Mouse (Mus musculus): ENCODE measurements around the gene Epp13. TPM values are rescaled to one million over a fixed set of nuclear protein-coding genes. Genes with fewer than 3 reads are reported as not detected.
"Not testable (repeated sequence)": the region's sequence is repeated elsewhere in the genome, so short reads cannot be mapped to it uniquely, and the experiment has no call there.

Gene Epp13
- total and polyA plus RNA-seq, 3 experiments: not detected

DNA sequence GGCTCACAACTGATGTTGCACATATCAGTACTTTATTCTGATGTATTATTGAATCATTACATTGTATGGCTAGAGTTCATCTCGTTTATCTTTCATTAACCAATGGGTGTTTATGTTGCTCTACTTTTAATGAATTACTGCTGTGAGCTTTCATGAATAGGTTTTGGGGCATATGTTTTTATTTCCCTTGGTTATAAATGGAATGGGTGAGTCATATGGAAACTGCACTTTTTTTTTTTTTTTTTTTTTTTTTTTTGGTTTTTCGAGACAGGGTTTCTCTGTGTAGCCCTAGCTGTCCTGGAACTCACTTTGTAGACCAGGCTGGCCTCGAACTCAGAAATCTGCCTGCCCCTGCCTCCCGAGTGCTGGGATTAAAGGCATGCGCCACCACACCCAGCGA lies 38.6 kb downstream of the Epp13 start:
- H3K4me3 ChIP-seq (replicated peaks in 1 of 3; ENCODE audit: low read depth in 2 of 3, low read length in 2 of 3, poor library complexity in 1 of 3); H3K9me3 ChIP-seq (replicated peaks; ENCODE audit: low read length); dilution Hi-C loops (cut with MboI; ENCODE audit: extremely low pct_ligation_motif_present, extremely low pct_unique_long_range_greater_than_20kb, low sequenced_read_pairs); H3K36me3 ChIP-seq (replicated peaks in 1 of 2; ENCODE audit: control insufficient read depth in 1 of 2, insufficient read depth in 1 of 2, low read length in 1 of 2); H3K79me2 ChIP-seq (replicated peaks; ENCODE audit: control insufficient read depth, extremely low read depth, insufficient read depth, poor library complexity, severe bottlenecking); DNase-seq (ENCODE audit: extremely low read depth); H3K4me2 ChIP-seq (ENCODE audit: insufficient read depth, low read depth, poor library complexity, severe bottlenecking); H3K27ac ChIP-seq (ENCODE audit: insufficient read depth, low read depth); H3K27me3 ChIP-seq (replicated peaks); H3K9ac ChIP-seq (ENCODE audit: insufficient read depth, low read depth): not testable (repeated sequence)
- 0 out of 2 replicates have a peak, but pooled peaks have one; percentile 12 for TF ChIP-seq IRF4 (IDR thresholded peaks at IDR 0.05; ENCODE audit: low read depth, low read length)
- peak; percentile 55; the same call in 1 of the 2 replicates for TF ChIP-seq JUND (conservative IDR thresholded peaks at IDR 0.05; ENCODE audit: low read depth, low read length)
- peak; percentile 88 for TF ChIP-seq ZNF384 (IDR thresholded peaks at IDR 0.05; ENCODE audit: low read depth, low read length)
- peaks cover 4 to 14% of the 10 kb centered on the region in 2 experiments; a peak in 1 of 4 replicates for H3K4me1 ChIP-seq (ENCODE audit: control insufficient read depth in 1 of 2, insufficient read depth in 2 of 2)
- in situ Hi-C loops (cut with MboI; ENCODE audit: low pct_ligation_motif_present, low pct_unique_long_range_greater_than_20kb, low sequenced_read_pairs): loop anchor here (25.0 kb wide), 1 partner anchor 96 kb away; the partner anchor contains the start of genes Smim17 and Zfp28

DNA sequence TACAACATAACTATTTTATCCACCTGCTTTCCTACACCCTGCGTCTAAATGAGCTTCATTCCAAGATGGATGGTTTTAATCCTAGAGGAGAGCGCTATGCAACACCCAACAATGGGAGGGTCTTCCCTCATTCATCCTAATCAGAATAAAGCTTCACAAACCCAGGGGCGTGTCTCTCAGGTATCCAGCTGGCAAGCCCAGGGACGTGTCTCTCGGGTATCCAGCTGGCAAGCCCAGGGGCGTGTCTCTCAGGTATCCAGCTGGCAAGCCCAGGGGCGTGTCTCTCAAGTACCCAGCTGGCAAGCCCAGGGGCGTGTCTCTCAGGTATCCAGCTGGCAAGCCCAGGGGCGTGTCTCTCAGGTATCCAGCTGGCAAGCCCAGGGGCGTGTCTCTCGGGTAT lies 48.3 kb downstream of the Epp13 start:
- H3K4me2 ChIP-seq (ENCODE audit: insufficient read depth, low read depth, poor library complexity, severe bottlenecking); H3K79me2 ChIP-seq (replicated peaks; ENCODE audit: control insufficient read depth, extremely low read depth, insufficient read depth, poor library complexity, severe bottlenecking); H3K36me3 ChIP-seq (replicated peaks in 1 of 2; ENCODE audit: control insufficient read depth in 1 of 2, insufficient read depth in 1 of 2, low read length in 1 of 2); H3K27me3 ChIP-seq (replicated peaks); in situ Hi-C loops (cut with MboI; ENCODE audit: low pct_ligation_motif_present, low pct_unique_long_range_greater_than_20kb, low sequenced_read_pairs); H3K9me3 ChIP-seq (replicated peaks; ENCODE audit: low read length); H3K9ac ChIP-seq (ENCODE audit: insufficient read depth, low read depth); dilution Hi-C loops (cut with MboI; ENCODE audit: extremely low pct_ligation_motif_present, extremely low pct_unique_long_range_greater_than_20kb, low sequenced_read_pairs); H3K4me3 ChIP-seq (replicated peaks in 1 of 3; ENCODE audit: low read depth in 2 of 3, low read length in 2 of 3, poor library complexity in 1 of 3); DNase-seq (ENCODE audit: extremely low read depth); H3K27ac ChIP-seq (ENCODE audit: insufficient read depth, low read depth): not testable (repeated sequence)
- peaks cover 0 to 12% of the 10 kb centered on the region in 2 experiments; a peak in 2 of 4 replicates for H3K4me1 ChIP-seq (ENCODE audit: control insufficient read depth in 1 of 2, insufficient read depth in 2 of 2)

DNA sequence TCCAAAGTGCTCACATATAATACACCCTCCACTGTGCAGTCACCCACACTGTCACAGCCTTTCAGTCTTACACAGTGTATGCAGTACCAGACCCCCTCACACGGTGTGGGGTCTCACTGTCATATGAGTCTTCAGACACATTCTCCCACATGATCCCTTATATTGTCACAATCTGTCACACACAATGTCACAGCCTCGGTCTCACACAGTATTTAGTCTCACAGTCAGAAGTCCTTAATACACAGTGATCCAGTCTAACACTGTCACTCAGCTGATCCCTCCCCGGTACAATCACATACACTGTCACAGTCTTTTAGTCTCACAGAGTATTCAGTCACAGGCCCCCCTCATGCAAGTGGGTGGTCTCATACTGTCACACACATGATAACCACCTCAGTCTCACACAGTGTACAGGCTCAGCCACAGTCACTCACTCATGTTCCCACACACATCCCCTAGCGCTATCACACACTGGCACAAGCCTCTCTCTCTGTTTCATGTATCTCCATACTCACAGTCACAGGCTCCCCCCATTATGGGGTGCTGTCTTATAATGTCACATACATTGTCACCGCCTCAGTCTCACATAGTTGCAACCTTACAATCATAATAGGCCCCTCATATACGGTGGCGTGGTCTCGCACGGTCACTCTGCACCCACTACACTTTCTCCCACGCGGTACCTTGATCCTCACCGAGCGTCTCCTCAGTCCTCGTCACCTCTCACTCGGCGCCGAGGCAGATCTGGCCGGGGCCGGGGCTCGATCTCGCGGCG lies 78.1 kb downstream of the Epp13 start:
- dilution Hi-C loops (cut with MboI; ENCODE audit: extremely low pct_ligation_motif_present, extremely low pct_unique_long_range_greater_than_20kb, low sequenced_read_pairs) (no loop called here), in situ Hi-C loops (cut with MboI; ENCODE audit: low pct_ligation_motif_present, low pct_unique_long_range_greater_than_20kb, low sequenced_read_pairs) (no loop called here)
- Histone ChIP-seq H3K36me3 (replicated peaks in 1 of 2; ENCODE audit: control insufficient read depth in 1 of 2, insufficient read depth in 1 of 2, low read length in 1 of 2) (no peaks in the 10 kb centered on the region), H3K9ac (ENCODE audit: insufficient read depth, low read depth) (no peak overlapping the region), H3K27ac (ENCODE audit: insufficient read depth, low read depth) (no peak overlapping the region), H3K9me3 (replicated peaks; ENCODE audit: low read length) (no peaks in the 10 kb centered on the region), H3K4me2 (ENCODE audit: insufficient read depth, low read depth, poor library complexity, severe bottlenecking) (no peak overlapping the region), H3K79me2 (replicated peaks; ENCODE audit: control insufficient read depth, extremely low read depth, insufficient read depth, poor library complexity, severe bottlenecking) (no peaks in the 10 kb centered on the region), H3K4me1 (ENCODE audit: control insufficient read depth in 1 of 2, insufficient read depth in 2 of 2) (no peaks in the 10 kb centered on the region), H3K27me3 (replicated peaks) (peaks cover 22% of the 10 kb centered on the region), H3K4me3 (replicated peaks in 1 of 3; ENCODE audit: low read depth in 2 of 3, low read length in 2 of 3, poor library complexity in 1 of 3) (no peak overlapping the region)
- no peak for DNase-seq (ENCODE audit: extremely low read depth)
- TF ChIP-seq MAX (IDR thresholded peaks at IDR 0.05; ENCODE audit: low read length) (no peak), MAZ (IDR thresholded peaks at IDR 0.05; ENCODE audit: low read depth, low read length) (no peak), TBP (conservative IDR thresholded peaks at IDR 0.05; ENCODE audit: low read depth, low read length) (no peak), MXI1 (IDR thresholded peaks at IDR 0.05; ENCODE audit: low read depth, low read length) (no peak), GABPA (IDR thresholded peaks at IDR 0.05; ENCODE audit: insufficient replicate concordance, low read depth, low read length) (no peak), BHLHE40 (IDR thresholded peaks at IDR 0.05; ENCODE audit: low read depth, low read length) (no peak), EP300 (IDR thresholded peaks at IDR 0.05; ENCODE audit: low read length) (no peak), ZMIZ1 (IDR thresholded peaks at IDR 0.05; ENCODE audit: low read depth, low read length) (no peak), MEF2A (IDR thresholded peaks at IDR 0.05; ENCODE audit: borderline replicate concordance, low read depth, low read length) (no peak), ELF1 (IDR thresholded peaks at IDR 0.05; ENCODE audit: low read depth, low read length) (no peak), HCFC1 (IDR thresholded peaks at IDR 0.05; ENCODE audit: low read depth, low read length) (no peak), SIN3A (IDR thresholded peaks at IDR 0.05; ENCODE audit: low read length) (no peak), UBTF (IDR thresholded peaks at IDR 0.05; ENCODE audit: low read depth, low read length) (no peak), CHD1 (IDR thresholded peaks at IDR 0.05; ENCODE audit: low read depth, low read length) (no peak), TCF12 (IDR thresholded peaks at IDR 0.05; ENCODE audit: low read depth, low read length) (no peak)

Data from CH12.LX (cell line).